ENCODE assay signal across 8 mouse cellular contexts in the genomic region with DNA sequence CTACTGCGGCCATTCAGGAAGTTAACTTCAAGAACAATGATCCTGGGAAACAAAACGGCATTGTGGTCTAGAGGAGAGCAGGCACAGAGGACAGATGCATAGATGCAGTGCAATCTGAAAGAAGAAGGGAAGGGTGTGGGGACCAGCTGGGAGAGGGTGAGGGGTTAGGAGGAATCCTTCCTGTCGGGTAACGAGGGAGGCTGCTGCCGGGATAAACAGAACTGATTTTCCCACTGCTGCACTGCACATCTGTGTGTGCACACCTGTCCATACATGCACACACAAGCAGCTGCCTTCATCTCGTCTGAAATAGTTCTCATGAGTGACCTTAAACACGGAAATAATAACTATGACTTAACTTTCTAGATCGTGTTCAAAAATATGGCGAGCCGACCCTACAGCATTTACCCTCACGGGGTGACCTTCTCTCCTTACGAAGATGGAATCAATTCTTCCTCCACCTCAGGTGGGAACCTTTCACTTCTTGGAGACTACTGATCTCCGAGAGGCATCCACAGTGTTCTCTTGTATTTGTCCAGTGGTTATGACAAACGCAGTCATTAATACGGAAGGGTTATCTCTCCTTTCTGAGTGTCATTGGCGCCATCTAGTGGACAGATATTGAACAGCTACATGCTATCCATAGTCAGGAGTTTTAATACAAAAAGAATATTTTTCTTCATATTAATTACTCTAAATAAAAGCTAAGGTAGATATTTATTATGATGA. TPM values are rescaled to one million over a fixed set of nuclear protein-coding genes. Genes with fewer than 3 reads are reported as not detected.
DNase-seq lines count a peak whose midpoint lies in the region; ATAC-seq and TF ChIP-seq lines count a peak whose summit lies in the region.

No protein-coding gene starts in this region.

- no peaks in the 10 kb centered on the region for H3K4me1 ChIP-seq in embryonic facial prominence, embryonic 13.5 days
- no peaks in the 10 kb centered on the region for H3K4me1 ChIP-seq in heart, embryonic 14.5 days (ENCODE audit: control insufficient read depth in 2 of 2, insufficient read depth in 2 of 2, low read length in 2 of 2)
- no peaks in the 10 kb centered on the region for H3K4me1 ChIP-seq in liver, embryonic 14.5 days (replicated peaks; ENCODE audit: control insufficient read depth in 2 of 2, insufficient read depth in 2 of 2, low read length in 1 of 2)
- H3K4me1 ChIP-seq in neural tube, embryonic 13.5 days (replicated peaks), result no peaks in the 10 kb centered on the region; the same call in 1 of the 2 replicates

- H3K27ac ChIP-seq in embryonic facial prominence, embryonic 13.5 days, result no peak overlapping the region
- H3K27ac ChIP-seq in heart, embryonic 14.5 days (replicated peaks in 1 of 2; ENCODE audit: control insufficient read depth in 1 of 2, insufficient read depth in 1 of 2, low read depth in 2 of 2, low read length in 2 of 2), result no peak overlapping the region
- H3K27ac ChIP-seq in liver, embryonic 14.5 days, result no peak overlapping the region
- H3K27ac ChIP-seq in neural tube, embryonic 13.5 days (replicated peaks), result no peak overlapping the region

- no peaks in the 10 kb centered on the region for H3K9me3 ChIP-seq in embryonic facial prominence, embryonic 13.5 days
- no peaks in the 10 kb centered on the region for H3K9me3 ChIP-seq in heart, embryonic 14.5 days (ENCODE audit: control insufficient read depth, low read length)
- no peaks in the 10 kb centered on the region for H3K9me3 ChIP-seq in liver, embryonic 14.5 days (ENCODE audit: control insufficient read depth, low read length)
- H3K9me3 ChIP-seq in neural tube, embryonic 13.5 days, result no peaks in the 10 kb centered on the region

- no peak for ATAC-seq in embryonic facial prominence, embryonic 13.5 days (ENCODE audit: insufficient number of reproducible peaks, insufficient read depth, low FRiP score, low TSS enrichment, low read depth)
- no peak for ATAC-seq in heart, embryonic 14.5 days (ENCODE audit: insufficient number of reproducible peaks, insufficient read depth, low FRiP score, low read depth)
- ATAC-seq in liver, embryonic 14.5 days (ENCODE audit: insufficient read depth), result peak; percentile 39; the same call in 1 of the 2 replicates
- peak; percentile 67; the same call in 1 of the 2 replicates for ATAC-seq in neural tube, embryonic 13.5 days (ENCODE audit: low read depth)

- peak overlapping the region; percentile 51 for H3K9ac ChIP-seq in embryonic facial prominence, embryonic 13.5 days
- no peak overlapping the region for H3K9ac ChIP-seq in heart, embryonic 14.5 days (ENCODE audit: low read length)
- H3K9ac ChIP-seq in liver, embryonic 14.5 days (replicated peaks), result no peak overlapping the region
- H3K9ac ChIP-seq in neural tube, embryonic 13.5 days, result no peak overlapping the region

- TF ChIP-seq EP300 in liver, embryonic 14.5 days (IDR thresholded peaks at IDR 0.05; ENCODE audit: low read depth), result no peak

- no peaks in the 10 kb centered on the region for H3K36me3 ChIP-seq in embryonic facial prominence, embryonic 13.5 days
- H3K36me3 ChIP-seq in heart, embryonic 14.5 days (ENCODE audit: control insufficient read depth, insufficient read depth, low read length), result no peaks in the 10 kb centered on the region
- no peaks in the 10 kb centered on the region for H3K36me3 ChIP-seq in liver, embryonic 14.5 days (replicated peaks; ENCODE audit: control insufficient read depth, insufficient read depth, low read depth)
- H3K36me3 ChIP-seq in neural tube, embryonic 13.5 days, result no peaks in the 10 kb centered on the region

- H3K4me2 ChIP-seq in embryonic facial prominence, embryonic 13.5 days, result peak overlapping the region; percentile 56
- H3K4me2 ChIP-seq in heart, embryonic 14.5 days (ENCODE audit: low read length), result peak overlapping the region; percentile 55
- peak overlapping the region; percentile 17; the same call in 1 of the 2 replicates for H3K4me2 ChIP-seq in liver, embryonic 14.5 days (ENCODE audit: low read depth)
- peak overlapping the region; percentile 49 for H3K4me2 ChIP-seq in neural tube, embryonic 13.5 days

- H3K27me3 ChIP-seq in embryonic facial prominence, embryonic 13.5 days, result no peaks in the 10 kb centered on the region
- no peaks in the 10 kb centered on the region for H3K27me3 ChIP-seq in heart, embryonic 14.5 days (ENCODE audit: control insufficient read depth, insufficient read depth, low read length)
- H3K27me3 ChIP-seq in liver, embryonic 14.5 days (ENCODE audit: control insufficient read depth, insufficient read depth, low read length), result no peaks in the 10 kb centered on the region
- H3K27me3 ChIP-seq in neural tube, embryonic 13.5 days, result no peaks in the 10 kb centered on the region

- peak overlapping the region; percentile 32 for H3K4me3 ChIP-seq in embryonic facial prominence, embryonic 13.5 days
- H3K4me3 ChIP-seq in heart, embryonic 14.5 days (ENCODE audit: control insufficient read depth in 1 of 2, insufficient read depth in 1 of 2, low read depth in 1 of 2, low read length in 2 of 2), result peak overlapping the region; percentile 11 to 13; a peak in 1 of 4 replicates
- H3K4me3 ChIP-seq in liver, embryonic 14.5 days (ENCODE audit: insufficient read depth in 1 of 2, low read depth in 2 of 2, low read length in 2 of 2), result no peak overlapping the region
- peak overlapping the region; percentile 14; the same call in 1 of the 2 replicates for H3K4me3 ChIP-seq in neural tube, embryonic 13.5 days

- peak; percentile 61 to 72 for DNase-seq in CD8-positive naive resting alpha-beta T cell, adult 2 months (ENCODE audit: low read depth in 2 of 2, low spot score in 2 of 2)
- DNase-seq in adrenal gland, postnatal 14 days, result peak; percentile 84
- peak; percentile 58 for DNase-seq in kidney, postnatal 14 days
- peak; percentile 34 to 43 (median 40) for DNase-seq in liver, embryonic 14.5 days (ENCODE audit: low read depth in 3 of 3, low spot score in 3 of 3)
- DNase-seq in thymus, postnatal 14 days, result peak; percentile 69

- 36% methylated on average over 16 of the region's 16 CpGs for WGBS in embryonic facial prominence, embryonic 13.5 days
- 48% methylated on average over 16 of the region's 16 CpGs for WGBS in heart, embryonic 14.5 days
- WGBS in liver, embryonic 14.5 days (ENCODE audit: insufficient replicate concordance), result 40% methylated on average over 16 of the region's 16 CpGs
- WGBS in neural tube, embryonic 13.5 days, result 48% methylated on average over 16 of the region's 16 CpGs

- peak; percentile 78 for TF ChIP-seq CTCF in liver, embryonic 14.5 days (IDR thresholded peaks at IDR 0.05; ENCODE audit: low read depth)

RNA-seq across cellular contexts. Expression of gene F5, which starts 32.7 kb away (rescaled TPM):
- total RNA-seq in adrenal gland, postnatal 14 days (2021), result 8.0 and 34.9 TPM in 2 replicates
- 0.14 and 0.30 TPM in 2 replicates for polyA plus RNA-seq in embryonic facial prominence, embryonic 13.5 days (2015; fragmentation: Nextera tagmentation; extraction: Ambion mirVana)
- 0.26 and 0.38 TPM in 2 replicates for polyA plus RNA-seq in heart, embryonic 14.5 days (2014; fragmentation: Nextera tagmentation; extraction: Ambion mirVana)
- 6.7 and 8.3 TPM in 2 replicates for polyA plus RNA-seq in liver, embryonic 14.5 days (2012; rRNA removed)
- 11.6 and 11.9 TPM in 2 replicates for polyA plus RNA-seq in liver, embryonic 14.5 days (2014; fragmentation: Nextera tagmentation; extraction: Ambion mirVana)
- 0.14 and 0.18 TPM in 2 replicates for polyA plus RNA-seq in neural tube, embryonic 13.5 days (2015; fragmentation: Nextera tagmentation; extraction: Ambion mirVana)

Comparison
In these comparisons a context has a peak if more than half of its experiments do, and no peak if none do; other contexts are left out.
1. ATAC-seq: peak in liver, embryonic 14.5 days (single experiment) and neural tube, embryonic 13.5 days (single experiment); none in embryonic facial prominence, embryonic 13.5 days (single experiment) and heart, embryonic 14.5 days (single experiment).
2. H3K4me3 ChIP-seq: peak in embryonic facial prominence, embryonic 13.5 days (single experiment), heart, embryonic 14.5 days (2 of 2) and neural tube, embryonic 13.5 days (single experiment); none in liver, embryonic 14.5 days (0 of 2).
3. Peak in every context shown above with its lines, with median percentiles within 50 percentile points of each other: DNase-seq and H3K4me2 ChIP-seq.